Mouse (Mus musculus): ENCODE measurements around the gene Wdr82. TPM values are rescaled to one million over a fixed set of nuclear protein-coding genes. Genes with fewer than 3 reads are reported as not detected.

Wdr82 gene
- total and polyA plus RNA-seq, 3 experiments, result 70.4 to 131 (median 100) TPM

DNA sequence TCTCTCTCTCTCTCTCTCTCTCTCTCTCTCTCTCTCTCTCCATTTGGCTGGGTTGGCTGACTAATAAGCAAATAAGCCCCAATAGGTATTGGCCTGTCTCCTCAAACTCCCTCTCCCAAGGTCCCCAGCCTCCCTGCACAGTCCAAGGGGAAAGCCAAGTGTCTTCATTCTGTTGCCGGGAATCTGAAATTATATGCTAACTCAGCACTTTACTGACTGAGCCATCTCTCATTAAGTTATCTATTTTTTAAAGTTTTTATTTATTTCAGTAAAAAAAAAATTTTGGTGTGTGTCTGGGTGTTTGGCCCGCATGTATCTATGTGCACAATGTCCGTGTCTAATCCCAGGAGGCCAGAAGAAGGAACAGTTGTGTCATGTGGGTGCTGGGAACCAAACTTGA is 31.2 kb downstream of the Wdr82 start:
- in situ Hi-C loops (cut with MboI; ENCODE audit: low pct_ligation_motif_present, low pct_unique_long_range_greater_than_20kb, low sequenced_read_pairs) (no loop called here), dilution Hi-C loops (cut with MboI; ENCODE audit: extremely low pct_ligation_motif_present, extremely low pct_unique_long_range_greater_than_20kb, low sequenced_read_pairs) (no loop called here)
- Histone ChIP-seq H3K9me3 (replicated peaks; ENCODE audit: low read length) (no peaks in the 10 kb centered on the region), H3K4me3 (replicated peaks in 1 of 3; ENCODE audit: low read depth in 2 of 3, low read length in 2 of 3, poor library complexity in 1 of 3) (peak overlapping the region in 2 of 3 experiments; percentile 54 to 75), H3K9ac (ENCODE audit: insufficient read depth, low read depth) (no peak overlapping the region), H3K27ac (ENCODE audit: insufficient read depth, low read depth) (no peak overlapping the region), H3K79me2 (replicated peaks; ENCODE audit: control insufficient read depth, extremely low read depth, insufficient read depth, poor library complexity, severe bottlenecking) (peaks cover 17% of the 10 kb centered on the region), H3K4me2 (ENCODE audit: insufficient read depth, low read depth, poor library complexity, severe bottlenecking) (peak overlapping the region; percentile 71; the same call in 1 of the 2 replicates), H3K36me3 (replicated peaks in 1 of 2; ENCODE audit: control insufficient read depth in 1 of 2, insufficient read depth in 1 of 2, low read length in 1 of 2) (peaks cover 4 to 32% of the 10 kb centered on the region in 2 experiments), H3K27me3 (replicated peaks) (no peaks in the 10 kb centered on the region), H3K4me1 (ENCODE audit: control insufficient read depth in 1 of 2, insufficient read depth in 2 of 2) (peaks cover 31 to 72% of the 10 kb centered on the region in 2 experiments)
- no peak for DNase-seq (ENCODE audit: extremely low read depth)
- TF ChIP-seq TCF12 (IDR thresholded peaks at IDR 0.05; ENCODE audit: low read depth, low read length) (no peak), RCOR1 (conservative IDR thresholded peaks at IDR 0.05; ENCODE audit: low read depth, low read length) (no peak), MAZ (IDR thresholded peaks at IDR 0.05; ENCODE audit: low read depth, low read length) (no peak), MAFK (IDR thresholded peaks at IDR 0.05; ENCODE audit: insufficient replicate concordance, low read length) (peak; percentile 99)

- Histone ChIP-seq H3K36me3 (replicated peaks in 1 of 2; ENCODE audit: control insufficient read depth in 1 of 2, insufficient read depth in 1 of 2, low read length in 1 of 2) (peaks cover 12 to 33% of the 10 kb centered on the region in 2 experiments), H3K4me2 (ENCODE audit: insufficient read depth, low read depth, poor library complexity, severe bottlenecking) (peak within 1 kb of the TSS; percentile 71), H3K27me3 (replicated peaks) (no peaks in the 10 kb centered on the region), H3K9ac (ENCODE audit: insufficient read depth, low read depth) (peak within 1 kb of the TSS; percentile 93), H3K79me2 (replicated peaks; ENCODE audit: control insufficient read depth, extremely low read depth, insufficient read depth, poor library complexity, severe bottlenecking) (peaks cover 14% of the 10 kb centered on the region), H3K27ac (ENCODE audit: insufficient read depth, low read depth) (peak within 1 kb of the TSS; percentile 61), H3K4me1 (ENCODE audit: control insufficient read depth in 1 of 2, insufficient read depth in 2 of 2) (peaks cover 26 to 64% of the 10 kb centered on the region in 2 experiments), H3K9me3 (replicated peaks; ENCODE audit: low read length) (no peaks in the 10 kb centered on the region), H3K4me3 (replicated peaks in 1 of 3; ENCODE audit: low read depth in 2 of 3, low read length in 2 of 3, poor library complexity in 1 of 3) (peak within 1 kb of the TSS; percentile 75 to 95 (median 93))
- dilution Hi-C loops (cut with MboI; ENCODE audit: extremely low pct_ligation_motif_present, extremely low pct_unique_long_range_greater_than_20kb, low sequenced_read_pairs) (no loop called here), in situ Hi-C loops (cut with MboI; ENCODE audit: low pct_ligation_motif_present, low pct_unique_long_range_greater_than_20kb, low sequenced_read_pairs) (no loop called here)
- DNase-seq (ENCODE audit: extremely low read depth), result peak; percentile 98
- TF ChIP-seq POLR2AphosphoS2 (IDR thresholded peaks at IDR 0.05; ENCODE audit: low read depth, low read length), result 0 out of 2 replicates have a peak, but pooled peaks have one; percentile 52
- TF ChIP-seq CHD1 (IDR thresholded peaks at IDR 0.05; ENCODE audit: low read depth, low read length), result no peak; the same call in 1 of the 2 replicates
- no peak for TF ChIP-seq USF1 (IDR thresholded peaks at IDR 0.05; ENCODE audit: low read depth, low read length)
- TF ChIP-seq SMC3 (IDR thresholded peaks at IDR 0.05; ENCODE audit: low read depth, low read length), result no peak; the same call in 1 of the 2 replicates
- no peak for TF ChIP-seq JUND (conservative IDR thresholded peaks at IDR 0.05; ENCODE audit: low read depth, low read length)
- no peak for TF ChIP-seq RCOR1 (conservative IDR thresholded peaks at IDR 0.05; ENCODE audit: low read depth, low read length)
- peak; percentile 32; the same call in 1 of the 2 replicates for TF ChIP-seq BHLHE40 (IDR thresholded peaks at IDR 0.05; ENCODE audit: low read depth, low read length)
- TF ChIP-seq TBP (conservative IDR thresholded peaks at IDR 0.05; ENCODE audit: low read depth, low read length), result no peak
- TF ChIP-seq SIN3A (IDR thresholded peaks at IDR 0.05; ENCODE audit: low read length), result peak; percentile 75; the same call in 1 of the 2 replicates
- TF ChIP-seq MAFK (IDR thresholded peaks at IDR 0.05; ENCODE audit: insufficient replicate concordance, low read length), result no peak
- no peak for TF ChIP-seq ZC3H11A (IDR thresholded peaks at IDR 0.05; ENCODE audit: low read depth, low read length)
- peak; percentile 73 for TF ChIP-seq POLR2A (IDR thresholded peaks at IDR 0.05; ENCODE audit: low read depth, low read length)
- 0 out of 2 replicates have a peak, but pooled peaks have one; percentile 70 for TF ChIP-seq MAZ (IDR thresholded peaks at IDR 0.05; ENCODE audit: low read depth, low read length)
- TF ChIP-seq CHD2 (IDR thresholded peaks at IDR 0.05; ENCODE audit: low read length), result no peak
- TF ChIP-seq EP300 (IDR thresholded peaks at IDR 0.05; ENCODE audit: low read length), result no peak
- no peak for TF ChIP-seq CTCF (conservative IDR thresholded peaks at IDR 0.05 in 1 of 2, IDR thresholded peaks at IDR 0.05 in 1 of 2; ENCODE audit: low read depth in 2 of 2, low read length in 2 of 2)
- TF ChIP-seq ZKSCAN1 (IDR thresholded peaks at IDR 0.05; ENCODE audit: borderline replicate concordance, low read depth, low read length), result no peak
- TF ChIP-seq ELF1 (IDR thresholded peaks at IDR 0.05; ENCODE audit: low read depth, low read length), result peak; percentile 53; the same call in 1 of the 2 replicates
- TF ChIP-seq GABPA (IDR thresholded peaks at IDR 0.05; ENCODE audit: insufficient replicate concordance, low read depth, low read length), result no peak
- no peak for TF ChIP-seq RAD21 (IDR thresholded peaks at IDR 0.05; ENCODE audit: low read depth, low read length)
- TF ChIP-seq TCF12 (IDR thresholded peaks at IDR 0.05; ENCODE audit: low read depth, low read length), result peak; percentile 50; the same call in 1 of the 2 replicates
- TF ChIP-seq NRF1 (IDR thresholded peaks at IDR 0.05; ENCODE audit: low read depth, low read length), result peak; percentile 96
- TF ChIP-seq NELFE (IDR thresholded peaks at IDR 0.05; ENCODE audit: low read depth, low read length), result peak; percentile 64; the same call in 1 of the 2 replicates
- TF ChIP-seq ETS1 (conservative IDR thresholded peaks at IDR 0.05; ENCODE audit: low read depth, low read length), result no peak
- no peak; the same call in 1 of the 2 replicates for TF ChIP-seq HCFC1 (IDR thresholded peaks at IDR 0.05; ENCODE audit: low read depth, low read length)
- 0 out of 2 replicates have a peak, but pooled peaks have one; percentile 40 for TF ChIP-seq UBTF (IDR thresholded peaks at IDR 0.05; ENCODE audit: low read depth, low read length)
- TF ChIP-seq ZMIZ1 (IDR thresholded peaks at IDR 0.05; ENCODE audit: low read depth, low read length), result peak; percentile 77; the same call in 1 of the 2 replicates
- no peak for TF ChIP-seq MAX (IDR thresholded peaks at IDR 0.05; ENCODE audit: low read length)
- no peak for TF ChIP-seq ZNF384 (IDR thresholded peaks at IDR 0.05; ENCODE audit: low read depth, low read length)
- TF ChIP-seq PAX5 (IDR thresholded peaks at IDR 0.05; ENCODE audit: low read length), result no peak
Measured at GRCm38 (mm10) chr9:106202819-106203636, 32.3 kb downstream of the Wdr82 start, which contains the start of gene Twf2. TSS of gene Twf2 (plus strand) at chr9:106203108.
